Mouse (Mus musculus) embryo, embryonic 10.5 days (tissue): ENCODE measurements around the gene Grin3b.

Experiments used
- DNase-seq: peaks from one replicate; pipeline ENCODE4 v3.0.0-alpha.2; 2015; ENCODE audit warnings: low spot score

Grin3b gene

DNA sequence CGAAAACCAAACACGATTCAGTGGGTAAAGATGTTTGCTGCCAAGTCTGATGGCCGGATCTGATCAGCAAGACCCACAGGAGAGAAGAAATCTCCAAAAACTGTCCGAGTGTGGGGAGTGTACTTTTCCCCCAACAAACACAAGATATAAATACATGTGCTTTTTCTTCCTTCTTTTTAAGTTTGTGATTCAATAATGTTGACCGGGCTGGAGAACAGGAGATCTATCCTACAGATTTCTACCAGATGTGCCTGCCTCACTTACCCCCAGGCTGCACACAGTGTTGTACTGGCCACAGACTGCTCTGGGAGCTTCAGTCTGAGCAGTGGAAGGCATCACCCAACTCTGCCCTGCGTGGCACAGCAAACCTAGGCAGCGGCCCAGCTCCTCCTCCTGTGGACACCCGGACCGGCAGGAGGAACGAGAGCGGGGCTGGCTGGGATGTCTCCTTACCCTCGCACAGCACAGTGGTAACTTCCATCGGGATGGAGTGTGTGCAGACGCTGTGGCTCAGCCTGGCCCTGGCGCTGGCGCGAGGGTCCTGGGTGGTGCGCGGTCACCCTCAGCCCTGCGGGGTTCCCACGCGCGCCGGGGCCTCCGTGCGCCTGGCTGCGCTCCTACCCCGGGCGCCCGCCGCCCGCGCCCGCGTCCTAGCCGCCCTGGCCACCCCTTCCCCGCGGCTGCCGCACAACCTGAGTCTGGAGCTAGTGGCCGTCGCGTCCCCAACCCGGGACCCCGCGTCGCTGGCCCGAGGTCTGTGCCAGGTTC lies at the start of gene Grin3b:
Gene Grin3b, plus strand, starts transcription at position 301 of the 768 bp plus-strand sequence.
- DNase-seq, result peak; percentile 26

DNA sequence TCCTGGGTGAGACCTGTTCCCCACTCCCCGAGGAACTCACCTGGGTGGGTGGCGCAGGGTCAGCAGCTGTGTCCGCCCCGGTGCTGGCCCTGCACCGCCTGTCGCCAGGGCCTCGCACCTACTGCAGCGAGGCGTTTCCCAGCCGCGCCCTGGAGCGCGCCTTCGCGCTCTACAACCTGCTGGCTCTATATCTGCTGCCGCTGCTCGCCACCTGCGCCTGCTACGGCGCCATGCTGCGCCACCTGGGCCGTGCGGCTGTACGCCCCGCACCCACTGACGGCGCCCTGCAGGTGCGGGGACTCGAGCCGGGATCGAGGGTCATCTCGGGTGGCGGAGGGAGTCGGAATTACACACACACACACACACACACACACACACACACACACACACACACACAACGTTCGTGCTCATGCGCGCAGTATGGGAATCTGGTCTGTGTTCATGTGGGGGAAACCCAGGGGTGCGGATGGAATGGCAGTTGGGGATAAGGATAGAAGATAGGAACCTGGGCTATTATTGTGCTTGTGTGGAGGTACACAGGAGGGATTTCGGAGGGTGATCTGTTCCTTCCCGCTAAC lies 49.5 kb upstream of the Grin3b start, which contains the start of gene R3hdm4:
Gene R3hdm4, minus strand, starts transcription at position 251 of the 578 bp plus-strand sequence.
- no peak for DNase-seq

DNA sequence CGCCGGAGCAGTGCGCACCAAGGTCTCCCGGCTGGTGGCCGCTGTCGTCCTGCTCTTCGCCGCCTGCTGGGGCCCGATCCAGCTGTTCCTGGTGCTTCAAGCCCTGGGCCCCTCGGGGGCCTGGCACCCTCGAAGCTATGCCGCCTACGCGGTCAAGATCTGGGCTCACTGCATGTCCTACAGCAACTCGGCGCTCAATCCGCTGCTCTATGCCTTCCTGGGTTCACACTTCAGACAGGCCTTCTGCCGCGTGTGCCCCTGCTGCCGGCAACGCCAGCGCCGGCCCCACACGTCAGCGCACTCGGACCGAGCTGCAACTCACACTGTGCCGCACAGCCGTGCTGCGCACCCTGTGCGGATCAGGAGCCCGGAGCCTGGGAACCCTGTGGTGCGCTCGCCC lies 48.9 kb upstream of the Grin3b start:
- DNase-seq, result no peak

DNA sequence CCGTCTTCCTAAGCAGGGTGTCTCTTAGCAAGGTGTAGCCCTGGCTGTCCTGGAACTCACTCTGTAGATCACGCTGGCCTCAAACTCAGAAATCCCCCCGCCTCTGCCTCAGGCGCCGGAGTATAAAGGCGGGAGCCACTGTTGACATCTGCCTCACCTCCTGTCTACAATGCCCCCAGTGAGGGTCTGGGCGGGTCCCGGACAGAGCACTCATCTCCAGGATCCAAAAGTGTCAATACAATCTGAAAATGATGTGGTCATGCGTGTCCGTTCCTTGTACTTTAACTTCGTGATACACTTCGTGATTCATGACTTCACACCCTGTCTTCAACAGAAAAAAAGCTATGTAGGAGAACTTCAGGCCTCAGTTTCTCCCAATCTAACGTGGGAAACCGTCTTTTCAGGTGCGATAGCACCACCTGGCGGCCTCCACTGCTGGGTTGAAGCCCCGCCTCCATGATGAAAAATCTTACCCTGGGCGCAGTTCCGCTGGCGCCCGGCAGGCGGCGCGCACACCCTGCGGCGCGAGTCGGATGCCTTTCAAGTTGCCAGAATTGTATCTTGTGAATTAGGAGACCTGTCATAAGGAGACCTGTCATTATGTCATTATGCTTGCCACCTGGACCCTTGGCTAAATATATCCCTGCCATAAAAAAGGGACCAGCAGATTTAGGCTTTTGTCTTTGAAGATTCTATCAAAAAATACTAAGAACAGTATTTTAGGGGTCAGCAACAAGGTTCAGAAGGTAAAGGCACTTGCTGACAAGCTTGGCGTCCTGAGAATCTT lies 45.3 kb upstream of the Grin3b start:
- peak; percentile 91 for DNase-seq

DNA sequence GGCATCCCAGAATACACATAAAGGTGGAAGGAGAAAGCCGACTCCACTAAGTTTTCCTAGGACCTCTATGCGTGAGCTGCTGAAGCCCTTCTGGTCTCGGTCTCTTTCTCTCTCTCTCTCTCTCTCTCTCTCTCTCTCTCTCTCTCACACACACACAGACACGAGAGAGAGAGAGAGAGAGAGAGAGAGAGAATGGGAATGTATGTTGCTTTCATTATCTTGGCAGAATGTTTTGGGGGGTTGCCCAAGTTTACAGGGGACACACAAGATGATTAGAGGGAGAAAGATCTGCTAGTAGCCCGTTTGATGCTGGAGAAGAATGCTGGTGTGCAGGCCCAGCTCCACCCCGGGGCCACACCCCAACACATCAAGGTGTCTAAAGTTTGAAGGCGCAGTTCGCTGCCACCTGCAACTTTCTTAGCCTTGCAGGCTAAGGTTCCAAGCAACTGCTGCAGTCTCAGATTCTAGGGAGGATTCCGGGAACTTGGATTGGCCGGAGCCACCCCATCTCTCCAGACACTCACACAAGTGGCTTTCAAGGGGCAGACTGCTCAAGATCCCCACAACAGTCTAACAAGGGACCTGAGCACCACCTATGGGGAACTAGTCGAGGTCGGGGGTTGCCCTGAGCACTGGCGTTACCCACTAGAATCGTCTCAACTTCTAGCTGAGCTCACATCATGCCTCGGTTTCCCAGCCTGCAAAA lies 44.6 kb upstream of the Grin3b start:
- DNase-seq, result no peak

DNA sequence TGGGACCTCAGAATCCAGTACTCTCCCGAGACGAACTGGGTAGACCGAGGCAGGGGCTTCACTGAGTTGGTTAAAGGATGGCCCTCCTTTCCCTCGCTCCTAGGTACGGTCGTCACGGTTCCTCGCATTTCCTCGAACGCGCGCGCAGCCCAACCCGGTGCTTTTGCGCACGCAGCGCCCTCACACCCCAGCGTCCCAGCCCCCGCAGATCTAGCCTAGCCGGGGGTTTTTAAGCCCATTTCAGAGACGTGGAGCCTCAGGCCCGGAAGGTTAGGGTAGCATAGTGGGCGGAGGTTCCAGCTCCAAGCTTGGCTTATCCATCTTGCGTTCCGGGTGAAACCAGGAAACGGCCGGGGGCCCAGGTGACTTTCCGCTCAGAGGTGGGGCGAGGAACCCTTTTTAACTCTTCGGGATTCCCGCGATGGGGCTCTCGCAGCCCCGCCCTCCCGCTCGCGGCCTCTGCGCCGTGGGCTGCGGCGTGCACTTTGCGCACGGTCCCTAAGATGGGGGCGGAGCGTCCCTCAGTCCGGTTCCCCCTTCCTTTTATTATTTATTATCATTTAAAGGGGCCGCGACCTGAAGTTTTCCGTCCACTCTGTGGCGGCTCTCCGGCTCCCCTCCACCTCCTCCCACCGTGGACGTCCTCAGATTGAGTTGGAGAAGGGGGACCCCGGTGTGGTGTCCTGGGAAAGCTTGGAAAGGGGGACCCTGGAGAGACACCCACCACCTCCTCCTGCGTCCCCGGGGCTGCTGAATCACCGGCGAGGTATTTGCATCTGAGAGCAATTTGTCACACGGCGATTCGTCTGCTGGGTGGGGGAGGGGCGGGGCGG lies 43.8 kb upstream of the Grin3b start, which contains the start of gene Arid3a:
Gene Arid3a, plus strand, starts transcription at position 553 of the 833 bp plus-strand sequence.
- DNase-seq, result peak; percentile 93

DNA sequence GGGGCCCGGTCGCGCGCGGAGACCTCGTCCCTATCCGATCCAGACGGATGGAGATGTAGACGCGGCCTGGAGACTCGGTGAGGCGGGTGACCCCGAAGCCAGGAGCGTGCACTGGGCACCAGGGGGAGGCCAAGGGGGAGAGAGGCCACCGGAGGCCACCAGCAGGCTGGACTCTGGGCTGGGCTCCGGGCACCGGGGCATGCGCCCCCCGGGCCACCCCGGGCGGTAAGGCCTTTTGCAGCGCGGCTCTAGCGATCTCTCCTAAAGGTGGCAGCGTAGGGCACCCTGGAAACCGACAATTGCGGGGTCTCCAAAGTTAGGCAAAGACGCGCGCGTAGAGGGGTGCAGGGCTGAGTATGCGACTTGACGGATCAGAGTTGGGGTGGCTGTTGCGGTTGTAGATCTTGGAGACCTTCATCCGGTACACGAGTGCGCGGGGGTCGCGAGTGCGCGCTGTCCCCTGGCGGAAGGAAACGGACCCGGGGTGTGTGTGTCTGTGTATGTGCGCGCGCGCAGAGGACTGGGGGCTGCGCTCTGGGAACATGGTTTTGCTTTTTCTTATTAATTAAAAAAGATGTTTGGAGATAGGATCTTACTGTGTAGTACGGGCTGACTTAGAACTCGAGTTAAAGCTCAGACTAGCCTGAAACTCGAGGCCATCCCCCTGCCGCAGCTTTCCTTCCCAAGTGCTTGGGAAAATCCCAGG lies 43.0 kb upstream of the Grin3b start:
- DNase-seq, result peak; percentile 77

DNA sequence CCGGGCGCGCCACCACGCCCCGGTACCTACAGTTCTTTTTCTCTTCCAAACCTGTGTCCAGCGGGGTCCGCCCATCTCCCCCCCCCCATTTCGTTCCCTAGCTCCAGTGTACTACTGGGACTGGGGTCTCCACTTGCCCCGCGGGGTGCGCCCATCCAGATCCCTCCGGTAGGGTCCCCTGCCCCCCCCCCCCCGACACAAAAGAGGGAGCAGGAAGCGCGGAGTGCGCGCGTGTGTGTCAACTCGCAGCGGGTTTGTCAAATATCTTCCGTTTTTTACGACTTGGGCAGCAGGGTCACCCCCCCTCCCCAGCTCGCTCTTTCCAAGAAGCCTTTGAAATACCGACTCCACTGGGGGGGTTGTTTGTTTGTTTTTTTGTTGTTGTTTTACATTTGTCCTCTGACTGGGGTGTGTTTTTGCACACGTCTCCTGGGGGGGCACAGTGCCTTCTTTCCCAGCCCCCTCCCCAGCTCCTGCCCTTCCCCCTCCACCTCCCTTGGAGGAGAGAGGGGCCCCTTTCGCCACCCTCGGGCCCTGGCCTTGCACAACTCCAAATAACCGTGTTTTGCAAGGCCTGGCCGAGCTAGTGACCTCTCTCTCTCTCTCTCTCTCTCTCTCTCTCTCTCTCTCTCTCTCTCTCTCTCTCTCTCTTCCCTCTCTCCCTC lies 42.4 kb upstream of the Grin3b start:
- DNase-seq, result peak; percentile 66

DNA sequence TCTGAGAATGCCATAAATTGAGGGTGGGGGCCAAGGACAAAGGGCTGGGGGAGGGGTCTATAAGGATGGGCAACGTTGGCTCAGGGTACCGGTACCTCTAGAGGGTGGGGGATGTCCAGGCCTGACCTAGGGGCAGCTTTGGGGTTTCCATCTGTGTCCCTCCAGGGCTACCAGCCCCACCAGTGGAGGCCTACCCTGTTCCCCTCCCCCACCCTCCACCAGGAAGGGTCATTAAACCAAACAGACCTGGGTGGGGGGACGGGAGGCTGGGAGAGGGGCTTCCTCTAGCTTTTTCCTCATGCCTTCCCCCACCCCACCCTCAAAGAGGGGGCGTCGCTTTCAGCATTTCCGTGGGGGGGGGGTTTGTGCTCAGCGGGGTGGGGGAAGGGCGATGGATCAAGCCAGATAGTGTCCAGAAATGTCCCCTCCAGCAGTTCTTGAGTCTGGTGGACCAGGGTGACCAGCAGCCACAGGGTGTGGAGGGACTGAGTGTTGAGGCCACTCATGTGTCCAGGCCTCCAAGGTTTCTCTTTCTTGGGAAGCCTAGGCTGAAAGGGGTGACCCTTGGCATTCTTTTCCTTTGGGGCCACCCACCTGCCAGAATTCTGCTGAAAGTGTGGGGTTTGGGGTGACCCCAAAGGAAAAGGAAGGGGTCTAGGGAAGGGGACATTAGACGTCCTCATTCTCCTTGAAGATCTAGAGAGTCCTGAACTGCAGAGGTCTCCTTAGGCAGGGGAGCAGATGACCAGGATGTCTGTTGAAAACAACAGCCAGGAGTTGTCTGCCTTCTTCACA lies 41.4 kb upstream of the Grin3b start:
- DNase-seq, result peak; percentile 47

DNA sequence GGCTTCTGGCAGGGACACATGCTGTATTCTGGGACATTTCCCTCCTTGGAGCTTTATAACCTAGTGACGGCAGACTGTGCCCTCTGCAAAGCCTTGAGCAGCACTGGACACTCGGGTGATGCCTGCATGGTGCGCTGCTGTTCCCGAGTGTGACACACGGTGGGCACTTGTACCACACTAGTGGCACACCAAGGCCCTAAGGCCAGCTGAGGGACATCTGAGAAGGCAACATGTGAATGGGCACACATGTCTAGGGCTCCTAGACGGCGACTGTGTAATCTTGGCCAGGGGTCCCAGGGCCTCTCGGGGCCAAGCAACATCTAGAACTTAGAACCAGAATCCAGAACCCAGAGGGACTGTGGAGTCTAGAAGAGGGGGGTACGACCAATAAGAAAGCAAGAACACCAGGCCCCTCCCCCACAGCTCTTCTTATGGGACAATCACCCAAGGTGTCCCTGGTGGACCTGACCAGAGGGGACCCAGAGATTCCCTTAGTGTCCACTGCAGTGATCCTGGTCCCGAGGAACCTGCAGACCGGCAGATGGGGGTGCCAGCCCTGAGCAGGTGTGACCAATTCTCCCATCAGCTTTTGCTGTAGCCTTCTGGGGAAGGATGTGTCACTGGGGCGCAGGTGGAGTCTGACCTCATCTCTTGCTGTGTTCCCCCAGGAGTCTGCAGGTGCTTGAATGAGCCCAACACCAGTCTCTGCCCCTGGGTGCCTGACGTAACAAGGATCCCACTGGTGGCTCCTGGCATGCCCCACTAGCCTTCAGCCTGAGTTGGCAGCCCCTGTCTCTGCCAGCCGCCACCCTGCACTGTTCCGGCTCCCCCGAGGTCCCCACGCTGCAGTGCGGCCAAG lies 40.3 kb upstream of the Grin3b start:
- DNase-seq, result no peak

DNA sequence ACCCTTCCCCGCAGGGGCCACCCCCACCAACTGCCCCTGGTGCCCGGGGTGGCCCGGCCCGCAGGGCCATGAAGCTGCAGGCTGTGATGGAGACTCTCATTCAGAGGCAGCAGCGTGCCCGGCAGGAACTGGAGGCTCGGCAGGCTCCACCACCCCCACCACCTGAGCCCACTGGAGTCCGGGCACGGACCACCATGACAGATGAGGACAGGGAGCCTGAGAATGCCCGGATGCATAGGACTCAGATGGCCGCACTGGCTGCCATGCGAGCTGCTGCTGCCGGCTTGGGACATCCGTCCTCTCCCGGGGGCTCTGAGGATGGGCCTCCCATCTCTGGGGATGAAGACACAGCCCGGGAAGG lies 39.7 kb upstream of the Grin3b start:
- DNase-seq, result no peak

DNA sequence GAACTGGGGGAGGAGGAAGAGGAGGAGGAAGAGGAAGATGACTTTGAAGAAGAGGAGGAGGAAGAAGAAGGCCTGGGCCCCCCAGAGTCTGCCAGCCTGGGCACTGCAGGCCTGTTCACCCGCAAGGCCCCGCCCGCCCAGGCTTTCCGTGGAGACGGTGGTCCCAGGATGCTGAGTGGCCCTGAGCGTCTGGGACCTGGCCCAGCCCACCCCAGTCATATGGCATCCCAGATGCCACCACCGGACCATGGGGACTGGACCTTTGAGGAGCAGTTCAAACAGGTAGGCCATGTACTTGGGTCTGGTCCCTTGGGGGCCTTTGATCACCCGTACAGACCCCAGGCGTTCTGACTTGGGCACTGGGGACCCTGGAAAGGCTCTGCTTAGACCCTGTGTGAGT lies 38.7 kb upstream of the Grin3b start:
- DNase-seq, result no peak

DNA sequence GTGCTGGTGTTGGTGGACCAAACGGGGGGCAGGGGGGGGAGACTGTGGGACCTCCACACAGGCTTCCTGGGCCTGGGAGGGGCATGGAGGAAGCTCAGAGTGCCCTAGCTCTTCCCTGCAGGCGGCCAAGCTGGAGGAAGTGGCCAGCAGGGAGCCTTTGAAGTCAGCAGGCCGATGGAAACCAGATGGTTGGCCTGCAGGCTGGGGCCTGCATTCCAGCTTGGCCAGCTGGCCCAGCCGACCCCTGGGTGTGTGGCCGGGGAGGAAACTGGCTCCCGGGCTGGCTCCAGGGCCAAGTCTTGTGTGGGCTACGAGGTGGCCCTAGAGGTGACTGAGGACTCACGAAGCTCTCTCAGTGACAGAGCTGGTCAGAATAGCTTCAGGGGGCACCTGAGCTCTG lies 37.8 kb upstream of the Grin3b start:
- peak; percentile 80 for DNase-seq

DNA sequence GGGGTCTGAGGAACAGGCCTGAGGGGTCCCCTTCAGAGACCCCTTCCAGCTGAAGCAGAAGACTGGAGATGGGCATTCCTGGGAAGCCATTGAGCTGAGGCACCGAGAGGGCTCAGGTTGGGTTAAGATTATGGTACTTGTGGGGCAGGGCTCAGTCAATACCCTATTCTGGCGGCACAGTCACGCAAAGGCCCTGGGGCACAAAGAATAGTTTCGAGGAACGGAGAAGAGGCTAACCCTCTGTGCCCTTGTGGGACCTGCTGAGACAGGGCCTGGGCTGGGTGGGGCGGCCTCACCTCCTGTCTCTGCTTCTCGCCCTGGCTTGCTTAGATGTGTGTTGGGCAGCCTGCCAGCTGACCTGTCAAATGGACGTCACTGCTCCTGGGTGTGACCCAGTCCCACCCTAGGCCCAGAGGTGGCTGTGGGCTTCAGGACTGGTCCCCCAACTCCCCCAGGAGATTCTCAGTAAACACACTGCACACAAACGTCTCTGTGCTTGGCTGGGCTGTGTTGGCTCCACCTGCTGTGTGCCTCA lies 37.3 kb upstream of the Grin3b start:
- no peak for DNase-seq

DNA sequence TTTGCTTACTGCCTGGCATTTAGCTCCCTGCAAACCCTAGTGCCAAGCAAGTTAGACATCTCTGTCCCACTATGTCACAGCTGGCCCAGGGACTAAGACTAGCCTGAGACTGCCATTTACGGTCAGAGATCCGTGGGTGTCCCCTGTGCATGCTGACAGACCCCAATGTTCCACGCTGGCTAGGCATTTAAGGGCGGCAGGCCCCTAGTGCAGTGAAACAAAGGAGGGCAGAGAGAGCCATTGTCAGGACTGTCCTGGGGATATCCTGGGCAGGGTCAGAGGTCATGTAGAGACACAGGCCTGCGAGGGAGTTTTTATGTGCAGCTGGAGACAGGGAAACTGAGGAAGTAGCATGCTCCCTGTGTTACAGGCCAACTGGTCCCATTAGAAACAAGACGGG lies 36.7 kb upstream of the Grin3b start:
- no peak for DNase-seq

DNA sequence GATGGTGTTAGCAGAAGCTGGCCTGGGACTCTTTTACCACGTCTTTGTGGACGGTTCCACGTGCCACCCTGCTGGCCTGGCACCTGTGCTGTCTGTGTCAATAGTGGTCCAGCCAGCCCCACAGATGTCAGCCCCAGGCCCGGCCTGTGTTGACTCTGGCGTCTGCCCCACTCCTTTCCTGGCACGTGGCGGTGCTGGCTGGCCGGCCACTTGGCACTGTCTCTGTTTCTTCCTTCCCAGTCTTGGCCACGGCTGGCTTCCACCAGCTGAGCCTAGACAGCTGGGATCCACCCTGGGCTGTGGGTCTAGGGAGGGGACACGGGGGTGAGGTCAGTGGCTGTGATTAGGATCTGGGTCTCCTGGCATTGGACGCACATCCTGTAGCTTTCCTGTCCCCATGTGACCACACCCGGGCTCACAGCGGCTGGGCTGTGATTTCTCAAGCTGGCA lies 36.2 kb upstream of the Grin3b start:
- DNase-seq, result no peak

DNA sequence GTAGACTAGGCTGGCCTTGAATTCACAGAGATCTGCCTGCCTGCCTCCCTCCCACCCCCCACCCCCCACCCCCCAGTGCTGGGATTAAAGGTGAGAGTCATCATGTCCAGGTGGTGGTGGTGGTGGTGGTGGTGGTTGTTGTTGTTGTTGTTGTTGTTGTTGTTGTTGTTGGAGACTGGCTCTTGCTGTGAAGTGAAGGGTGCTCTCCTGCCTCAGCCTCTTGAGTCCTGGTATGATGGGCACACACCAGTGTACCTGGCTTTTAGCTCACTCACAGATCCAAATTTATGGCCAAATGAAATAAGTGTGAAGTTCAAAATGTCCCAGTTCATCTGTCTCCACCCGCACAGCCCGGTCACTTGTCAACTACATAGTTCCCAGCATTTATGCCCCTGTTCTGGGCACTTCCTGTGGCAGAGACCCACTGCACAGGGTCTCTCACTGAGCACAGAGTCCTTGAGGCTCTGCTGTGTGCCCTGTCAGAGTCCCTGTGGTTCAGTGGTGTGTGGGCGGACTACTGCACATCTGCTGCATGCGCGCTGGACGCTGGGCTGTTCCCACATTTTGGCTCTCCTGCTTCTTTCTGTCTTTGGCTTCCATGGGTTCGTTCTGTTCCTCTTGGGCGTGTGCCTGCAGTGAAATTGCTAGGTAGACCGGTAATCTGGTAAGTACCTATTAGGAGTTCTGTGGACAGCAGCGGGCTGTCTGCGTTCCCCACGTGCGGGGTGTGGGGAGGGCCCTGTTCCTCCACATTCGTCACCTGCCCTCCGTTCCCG lies 35.5 kb upstream of the Grin3b start:
- DNase-seq, result no peak
